Mouse (Mus musculus) liver, postnatal 0 days (tissue): ENCODE data around the gene Ppme1.

Experiments
- CTCF ChIP-seq: sonication (generic); IDR thresholded peaks from 2 replicates; pipeline ENCODE4 v1.5.1; 2016; ENCODE audit warnings: antibody characterized with exemption, low read depth
- EP300 ChIP-seq: IDR thresholded peaks from 2 replicates; pipeline ENCODE4 v1.6.1; 2016; ENCODE audit warnings: antibody characterized with exemption, low read depth, mild to moderate bottlenecking

GRCm38 (mm10) chr7:100372452-100372980 is 409 bp upstream of the Ppme1 start:
- TF ChIP-seq CTCF = no peak
- TF ChIP-seq EP300 = no peak
